Mouse (Mus musculus): ENCODE results near the gene Pdia5. TPM values are rescaled to one million over a fixed set of nuclear protein-coding genes. Genes with fewer than 3 reads are reported as not detected.

Gene Pdia5
- polyA plus RNA-seq, 1 experiment from 2014 or later, result 24.2 TPM

DNA sequence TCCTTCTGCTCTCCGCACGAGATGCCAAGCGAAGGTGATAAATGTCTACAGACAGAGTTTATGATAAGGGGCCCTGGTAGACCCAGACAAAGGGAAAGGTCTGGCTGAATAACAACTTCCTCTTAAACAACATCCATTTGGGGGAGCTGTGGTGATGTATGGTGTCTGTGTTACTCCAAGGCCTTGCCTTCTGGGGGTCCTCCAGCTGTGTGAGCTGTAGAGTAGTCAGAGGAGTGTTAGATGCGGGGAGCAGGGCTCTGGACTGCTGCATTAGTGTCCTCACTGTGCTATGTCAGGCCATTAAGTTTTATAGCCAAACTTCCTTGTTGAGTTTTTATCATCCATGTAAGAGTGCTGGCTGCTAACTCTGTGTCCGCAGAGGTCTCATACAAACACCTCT is 76.1 kb downstream of the Pdia5 start:
- WGBS, result 53% methylated on average over 5 of the region's 5 CpGs
- DNase-seq (ENCODE audit: low spot score), result no peak

DNA sequence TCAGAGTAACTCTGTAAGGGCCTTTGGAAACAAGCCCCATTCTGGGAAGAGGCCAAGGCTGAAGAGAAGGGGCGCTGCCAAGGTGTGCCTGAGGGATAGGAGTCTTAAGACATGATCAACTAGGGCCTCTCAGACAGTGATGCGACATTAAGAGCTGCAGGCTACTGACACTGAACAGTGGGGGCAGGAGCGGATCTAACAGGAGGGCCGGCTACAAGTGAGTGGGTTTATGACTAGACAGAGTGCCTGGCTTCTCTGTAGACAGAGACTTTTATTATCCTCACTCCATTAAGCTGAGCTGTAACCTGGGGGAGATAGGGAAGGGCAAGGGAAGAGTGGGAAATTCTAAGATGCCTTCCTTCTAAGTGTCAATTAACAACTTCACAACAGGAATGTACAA is 84.0 kb downstream of the Pdia5 start:
- no peak for DNase-seq (ENCODE audit: low spot score)
- 50% methylated on average over 4 of the region's 4 CpGs for WGBS
- Histone ChIP-seq H3K9me3 (replicated peaks) (no peaks in the 10 kb centered on the region), H3K36me3 (peaks cover 29% of the 10 kb centered on the region), H3K27me3 (ENCODE audit: low read depth, poor library complexity, severe bottlenecking) (no peaks in the 10 kb centered on the region), H3K27ac (no peak overlapping the region), H3K4me3 (no peak overlapping the region), H3K4me1 (peaks cover 14% of the 10 kb centered on the region)

More for the DNA sequence above, 76.1 kb downstream of the Pdia5 start:
- Histone ChIP-seq H3K36me3 (peaks cover 6% of the 10 kb centered on the region; the same call in 1 of the 2 replicates), H3K4me1 (peaks cover 13% of the 10 kb centered on the region), H3K9me3 (replicated peaks) (no peaks in the 10 kb centered on the region), H3K27me3 (ENCODE audit: low read depth, poor library complexity, severe bottlenecking) (no peaks in the 10 kb centered on the region), H3K4me3 (no peak overlapping the region), H3K27ac (no peak overlapping the region)

DNA sequence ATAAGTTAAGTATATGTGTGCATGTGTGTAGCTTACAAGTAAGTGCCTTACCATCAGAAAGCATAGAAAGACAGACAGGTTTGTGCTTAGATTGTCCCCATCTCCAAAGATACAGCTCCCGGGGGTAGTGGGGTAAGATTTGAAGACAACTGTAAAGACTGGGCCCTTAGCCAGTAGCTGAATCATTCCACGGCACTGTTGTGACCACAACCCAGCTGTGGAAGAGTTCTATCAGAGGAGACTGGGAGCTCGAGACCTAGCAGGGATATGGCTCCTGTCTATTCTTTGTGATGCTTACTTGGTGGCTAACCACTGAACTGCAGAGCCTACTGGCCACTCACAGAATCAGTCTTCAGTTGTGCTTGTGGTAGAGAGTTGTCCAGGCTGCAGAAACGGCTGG is 84.5 kb downstream of the Pdia5 start:
- Histone ChIP-seq H3K27me3 (ENCODE audit: low read depth, poor library complexity, severe bottlenecking) (no peaks in the 10 kb centered on the region), H3K36me3 (peaks cover 30% of the 10 kb centered on the region), H3K4me3 (no peak overlapping the region), H3K9me3 (replicated peaks) (no peaks in the 10 kb centered on the region), H3K4me1 (peaks cover 14% of the 10 kb centered on the region), H3K27ac (no peak overlapping the region)
- WGBS, result 82% methylated on average over 4 of the region's 4 CpGs
- DNase-seq (ENCODE audit: low spot score), result no peak

DNA sequence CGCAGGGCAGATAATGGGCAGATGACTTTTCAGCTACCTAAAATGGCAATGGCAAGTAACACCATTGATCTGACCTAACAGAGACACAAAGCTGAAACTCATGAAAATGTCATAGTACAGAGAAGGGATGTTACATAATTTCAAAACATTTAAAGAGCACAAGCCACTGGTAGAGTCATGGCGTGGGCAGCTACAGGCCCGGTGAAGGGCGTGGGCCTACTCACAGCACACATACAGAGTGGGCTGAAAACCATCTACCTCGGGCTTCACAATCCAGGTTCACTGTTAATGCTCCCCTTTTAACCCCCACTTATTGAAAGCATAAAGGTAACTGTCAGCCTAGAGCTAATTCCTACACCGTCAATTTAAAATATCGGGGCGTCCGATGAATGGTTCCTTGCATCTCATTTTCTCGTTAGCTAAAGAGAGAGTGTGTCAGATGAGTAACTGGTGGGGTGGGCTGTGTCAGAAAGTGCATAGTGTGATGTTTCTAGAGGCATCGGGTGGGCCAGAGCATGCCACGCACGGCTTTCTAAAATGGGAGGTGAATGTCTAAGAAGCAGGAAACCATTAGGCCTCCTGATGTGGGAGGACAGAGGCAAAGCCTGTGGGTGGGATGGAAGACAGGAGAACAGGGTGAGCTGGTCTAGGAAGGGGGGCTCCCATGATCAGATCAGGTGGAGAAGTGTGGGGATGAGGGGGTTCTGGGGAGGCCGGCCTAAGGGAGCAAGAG is 85.2 kb downstream of the Pdia5 start:
- no peak overlapping the region for H3K27ac ChIP-seq
- H3K36me3 ChIP-seq, result peaks cover 33% of the 10 kb centered on the region
- no peak for DNase-seq (ENCODE audit: low spot score)
- 95% methylated on average over 14 of the region's 14 CpGs for WGBS
- no peaks in the 10 kb centered on the region for H3K9me3 ChIP-seq (replicated peaks)
- H3K4me1 ChIP-seq, result peaks cover 14% of the 10 kb centered on the region
- H3K4me3 ChIP-seq, result no peak overlapping the region
- H3K27me3 ChIP-seq (ENCODE audit: low read depth, poor library complexity, severe bottlenecking), result no peaks in the 10 kb centered on the region

DNA sequence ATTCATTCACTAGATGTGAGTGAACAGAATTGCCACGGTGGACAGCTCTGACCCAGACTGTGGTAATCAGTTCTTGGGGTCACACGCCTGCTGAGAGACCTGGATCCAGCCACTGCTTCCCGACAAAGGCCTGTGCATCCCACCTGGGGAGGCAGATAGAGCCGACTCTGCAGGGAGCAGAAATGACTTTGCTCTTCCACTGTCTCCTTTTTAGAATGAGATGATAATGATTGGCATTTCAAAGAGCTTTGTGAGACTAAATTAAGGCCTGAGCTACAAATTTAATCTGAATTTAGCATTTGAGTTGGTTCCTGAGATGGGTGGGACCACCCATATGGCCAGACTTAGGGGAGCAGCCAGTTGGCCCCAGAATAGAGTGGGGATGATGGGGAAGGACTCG is 85.8 kb downstream of the Pdia5 start:
- H3K27ac ChIP-seq, result no peak overlapping the region
- peaks cover 11% of the 10 kb centered on the region for H3K4me1 ChIP-seq
- DNase-seq (ENCODE audit: low spot score), result no peak
- no peaks in the 10 kb centered on the region for H3K27me3 ChIP-seq (ENCODE audit: low read depth, poor library complexity, severe bottlenecking)
- H3K4me3 ChIP-seq, result no peak overlapping the region
- H3K9me3 ChIP-seq (replicated peaks), result no peaks in the 10 kb centered on the region
- WGBS, result 80% methylated on average over 5 of the region's 5 CpGs
- peaks cover 28% of the 10 kb centered on the region for H3K36me3 ChIP-seq

DNA sequence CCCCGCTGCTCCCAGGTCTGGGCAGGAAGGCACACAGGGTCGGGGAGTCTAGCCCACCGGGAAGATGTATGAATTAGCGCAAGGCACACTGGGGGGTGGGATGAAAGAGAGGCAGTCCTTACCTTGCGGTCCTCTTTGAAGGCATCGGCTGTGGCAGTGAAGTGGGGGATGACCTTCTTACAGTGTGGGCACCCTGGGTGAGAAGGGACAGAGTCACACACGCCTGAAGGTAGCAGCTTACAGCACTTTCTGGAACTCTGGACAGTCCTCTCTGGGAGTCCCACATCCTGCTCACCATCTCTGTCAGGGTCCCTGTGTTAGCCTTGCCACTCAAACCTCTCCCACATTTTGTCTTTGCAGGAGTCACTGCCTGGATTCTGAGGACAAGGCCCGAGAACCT is 86.8 kb downstream of the Pdia5 start:
- Histone ChIP-seq H3K4me3 (no peak overlapping the region), H3K36me3 (peaks cover 28% of the 10 kb centered on the region), H3K9me3 (replicated peaks) (no peaks in the 10 kb centered on the region), H3K4me1 (peaks cover 11% of the 10 kb centered on the region), H3K27ac (no peak overlapping the region), H3K27me3 (ENCODE audit: low read depth, poor library complexity, severe bottlenecking) (no peaks in the 10 kb centered on the region)
- no peak for DNase-seq (ENCODE audit: low spot score)
- WGBS, result 87% methylated on average over 8 of the region's 8 CpGs

DNA sequence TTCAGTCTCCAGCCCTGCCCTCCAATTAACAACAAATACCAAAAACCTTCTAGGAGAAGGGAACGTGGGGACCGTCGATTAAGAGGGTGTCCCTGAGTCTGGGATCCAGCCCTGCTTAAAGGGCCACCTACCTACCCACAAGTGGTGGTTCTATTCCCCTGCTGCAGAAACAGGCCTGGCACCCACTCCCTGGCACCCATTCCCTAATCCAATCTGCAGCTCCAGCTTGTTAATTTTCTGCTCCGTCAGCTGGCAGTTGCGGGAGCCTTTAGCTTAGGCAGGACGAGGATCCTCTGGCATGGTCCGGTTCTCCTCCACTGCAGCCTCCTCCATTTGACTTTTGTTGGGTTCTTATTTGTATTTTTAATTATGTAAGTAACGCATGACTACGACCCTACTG is 87.3 kb downstream of the Pdia5 start:
- peaks cover 31% of the 10 kb centered on the region for H3K36me3 ChIP-seq

DNA sequence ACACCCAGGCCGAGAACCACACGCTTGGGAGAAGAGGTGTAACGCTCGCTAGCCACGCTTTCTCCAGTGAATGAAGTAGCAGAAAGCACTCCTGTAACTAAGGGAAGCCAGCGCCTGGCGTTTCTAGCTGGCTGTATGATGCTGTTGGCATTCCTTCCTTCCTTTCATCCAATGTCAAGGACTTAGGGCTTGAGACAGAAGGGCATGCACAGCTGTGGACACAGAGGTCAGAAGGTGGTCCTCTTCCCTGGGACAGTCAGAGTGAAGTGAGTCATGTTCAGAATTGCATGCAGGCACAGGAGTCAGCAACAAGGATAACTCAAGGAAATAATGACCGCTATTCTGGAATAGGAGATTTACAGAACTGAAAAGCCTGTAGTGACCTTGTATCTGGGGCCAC is 97.9 kb downstream of the Pdia5 start:
- Histone ChIP-seq H3K36me3 (peaks cover 16% of the 10 kb centered on the region), H3K4me1 (peaks cover 7% of the 10 kb centered on the region)
- WGBS, result 88% methylated on average over 8 of the region's 8 CpGs

More for the DNA sequence above, 87.3 kb downstream of the Pdia5 start:
- no peak overlapping the region for H3K27ac ChIP-seq
- no peak overlapping the region for H3K4me3 ChIP-seq
- no peaks in the 10 kb centered on the region for H3K27me3 ChIP-seq (ENCODE audit: low read depth, poor library complexity, severe bottlenecking)
- peaks cover 11% of the 10 kb centered on the region for H3K4me1 ChIP-seq
- WGBS, result 95% methylated on average over 9 of the region's 9 CpGs
- DNase-seq (ENCODE audit: low spot score), result no peak
- no peaks in the 10 kb centered on the region for H3K9me3 ChIP-seq (replicated peaks)

DNA sequence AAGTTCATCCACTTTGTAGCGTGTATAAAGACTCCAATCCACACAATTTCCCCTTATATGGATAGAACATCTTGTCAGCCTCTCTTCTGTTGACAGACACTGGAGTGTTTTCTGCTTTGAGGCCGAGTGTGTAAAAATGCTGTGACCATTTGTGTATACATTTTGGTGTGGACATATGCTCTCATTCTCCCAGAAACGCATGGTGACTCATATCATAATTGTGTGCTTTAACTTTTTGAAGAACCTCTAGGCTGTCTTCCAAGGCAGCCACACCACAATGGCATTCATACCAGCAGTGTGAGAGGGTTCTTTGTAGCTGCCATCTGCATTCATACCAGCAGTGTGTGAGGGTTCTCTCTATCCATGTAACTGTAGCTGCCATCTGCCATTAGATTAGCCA is 105.0 kb downstream of the Pdia5 start:
- Histone ChIP-seq H3K4me3 (no peak overlapping the region), H3K9me3 (replicated peaks) (no peaks in the 10 kb centered on the region)
- 91% methylated on average over 3 of the region's 3 CpGs for WGBS

More for the DNA sequence above, 97.9 kb downstream of the Pdia5 start:
- Histone ChIP-seq H3K27ac (no peak overlapping the region), H3K9me3 (replicated peaks) (no peaks in the 10 kb centered on the region), H3K4me3 (no peak overlapping the region), H3K27me3 (ENCODE audit: low read depth, poor library complexity, severe bottlenecking) (no peaks in the 10 kb centered on the region)
- DNase-seq (ENCODE audit: low spot score), result no peak

DNA sequence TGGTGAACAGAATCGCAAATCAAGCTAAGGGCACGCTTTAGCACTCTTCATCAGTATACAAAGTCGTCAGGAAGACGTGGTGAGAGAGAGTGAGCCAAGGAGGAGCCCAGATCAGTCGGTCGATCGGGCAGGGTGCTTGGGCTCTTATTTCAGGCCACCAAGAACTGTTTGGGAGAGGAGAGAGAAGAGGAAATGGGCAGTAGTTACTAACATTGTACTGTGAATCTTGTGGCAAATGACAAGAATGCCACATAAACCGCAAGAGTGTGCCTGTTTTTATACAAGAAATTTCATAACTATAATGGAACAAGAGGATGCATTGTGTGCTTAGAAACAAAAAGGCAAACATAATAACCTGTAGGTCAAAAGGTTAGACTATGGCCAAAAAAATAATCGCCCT is 110.6 kb downstream of the Pdia5 start:
- Histone ChIP-seq H3K4me1 (no peaks in the 10 kb centered on the region), H3K27ac (no peak overlapping the region), H3K4me3 (no peak overlapping the region), H3K9me3 (replicated peaks) (no peaks in the 10 kb centered on the region), H3K36me3 (no peaks in the 10 kb centered on the region), H3K27me3 (ENCODE audit: low read depth, poor library complexity, severe bottlenecking) (no peaks in the 10 kb centered on the region)
- no peak for DNase-seq (ENCODE audit: low spot score)
- 76% methylated on average over 9 of the region's 9 CpGs for WGBS

More for the DNA sequence above, 105.0 kb downstream of the Pdia5 start:
- Histone ChIP-seq H3K27me3 (ENCODE audit: low read depth, poor library complexity, severe bottlenecking) (no peaks in the 10 kb centered on the region), H3K27ac (no peak overlapping the region), H3K4me1 (no peaks in the 10 kb centered on the region), H3K36me3 (no peaks in the 10 kb centered on the region)
- no peak for DNase-seq (ENCODE audit: low spot score)

DNA sequence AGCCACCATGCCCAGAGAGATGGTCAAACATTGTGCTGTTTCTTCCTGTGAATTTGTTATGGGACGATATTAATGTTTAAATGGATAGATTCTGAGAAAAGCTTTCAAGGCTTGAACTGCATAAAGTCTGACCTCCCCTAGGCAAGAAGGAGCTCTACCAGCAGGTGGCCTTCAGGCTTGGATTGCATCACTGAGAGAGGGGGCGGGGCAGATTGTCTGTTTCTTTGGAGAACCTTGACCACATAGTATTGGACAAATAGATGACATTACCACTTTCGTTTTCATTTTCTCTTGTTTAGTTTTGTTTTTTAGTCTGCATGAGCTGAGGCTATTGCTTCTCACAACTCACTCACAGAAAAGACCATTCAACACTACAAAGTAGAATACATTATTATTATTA is 111.3 kb downstream of the Pdia5 start:
- no peak for DNase-seq (ENCODE audit: low spot score)
- no peaks in the 10 kb centered on the region for H3K4me1 ChIP-seq
- H3K4me3 ChIP-seq, result no peak overlapping the region
- 86% methylated on average over 3 of the region's 3 CpGs for WGBS
- H3K9me3 ChIP-seq (replicated peaks), result no peaks in the 10 kb centered on the region
- H3K27ac ChIP-seq, result no peak overlapping the region
- no peaks in the 10 kb centered on the region for H3K36me3 ChIP-seq
- no peaks in the 10 kb centered on the region for H3K27me3 ChIP-seq (ENCODE audit: low read depth, poor library complexity, severe bottlenecking)

DNA sequence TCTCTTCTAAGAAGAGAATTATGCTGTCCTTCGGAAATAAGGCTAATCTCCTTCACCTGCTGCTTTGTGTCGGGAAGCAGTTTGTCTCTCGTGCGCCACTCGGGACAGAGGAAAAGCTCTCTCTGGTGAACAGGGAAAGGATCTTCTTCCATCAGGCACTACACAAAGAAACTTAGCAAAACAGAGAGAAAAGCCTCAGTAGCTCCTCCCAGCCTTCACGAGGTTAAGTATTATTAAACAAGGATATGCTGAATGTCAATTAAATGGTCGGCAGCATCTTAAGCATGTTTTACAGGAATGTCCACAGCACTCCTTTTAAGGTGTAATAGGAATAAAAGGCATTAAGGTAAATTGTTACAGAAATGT is 126.6 kb downstream of the Pdia5 start:
- no peak overlapping the region for H3K27ac ChIP-seq
- no peaks in the 10 kb centered on the region for H3K36me3 ChIP-seq
- no peaks in the 10 kb centered on the region for H3K9me3 ChIP-seq (replicated peaks)
- DNase-seq (ENCODE audit: low spot score), result no peak
- H3K4me3 ChIP-seq, result peak overlapping the region; percentile 83
- WGBS, result under 1% methylated on average over 7 of the region's 7 CpGs
- no peaks in the 10 kb centered on the region for H3K27me3 ChIP-seq (ENCODE audit: low read depth, poor library complexity, severe bottlenecking)
- peaks cover 9% of the 10 kb centered on the region for H3K4me1 ChIP-seq

DNA sequence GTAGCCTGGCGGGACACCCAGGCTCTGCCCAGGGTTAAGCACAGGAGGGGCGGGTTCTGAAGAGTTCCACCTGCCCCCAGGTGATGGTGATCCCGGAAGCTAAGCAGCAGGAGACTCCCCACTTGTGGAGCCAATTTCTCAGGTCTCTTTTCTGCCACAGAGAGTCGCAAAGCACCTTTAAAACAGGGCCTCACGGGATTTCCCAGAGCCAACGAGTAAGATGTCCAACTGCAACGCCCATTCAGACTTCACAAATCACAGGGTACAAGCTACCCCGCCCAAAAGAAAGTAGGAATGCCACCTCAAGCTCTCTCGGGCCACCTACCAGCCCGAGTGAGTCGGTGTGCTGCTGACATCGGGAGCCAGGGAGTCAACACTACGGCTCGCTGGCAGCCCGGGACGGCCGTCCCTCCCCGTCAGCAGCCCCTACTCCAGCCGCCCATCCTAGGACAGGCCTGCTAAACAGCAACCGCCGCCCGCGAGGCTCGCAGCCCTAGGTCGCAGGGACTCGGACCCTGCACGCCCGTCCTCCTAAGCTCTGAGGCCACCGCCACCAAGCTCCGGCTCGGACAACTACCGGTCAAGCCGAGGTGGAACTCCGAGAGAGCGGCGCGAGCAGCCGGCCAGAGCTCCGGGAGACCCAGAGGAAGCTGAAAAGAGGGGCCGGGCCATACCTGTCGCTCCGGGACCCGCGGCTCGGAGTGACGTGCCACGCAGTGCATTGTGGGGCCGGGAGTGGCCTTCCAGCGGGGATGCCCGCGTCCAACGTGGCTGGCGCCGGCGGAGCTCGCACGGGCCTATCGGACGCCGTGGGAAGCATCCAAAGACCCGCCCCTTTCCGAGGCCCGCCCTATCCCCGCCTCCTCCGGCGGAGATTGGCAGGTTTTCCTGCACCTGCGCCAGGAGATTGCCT is 127.3 kb downstream of the Pdia5 start, which contains the start of gene Sec22a:
Sec22a (minus strand) TSS at position 769 of the 913 bp plus-strand sequence.
- Histone ChIP-seq H3K27ac (peak within 1 kb of the TSS; percentile 87), H3K9me3 (replicated peaks) (no peaks in the 10 kb centered on the region), H3K4me3 (peak within 1 kb of the TSS; percentile 83), H3K4me1 (peaks cover 9% of the 10 kb centered on the region), H3K27me3 (ENCODE audit: low read depth, poor library complexity, severe bottlenecking) (no peaks in the 10 kb centered on the region), H3K36me3 (no peaks in the 10 kb centered on the region)
- DNase-seq (ENCODE audit: low spot score), result peak; percentile 96
- under 1% methylated on average over 67 of the region's 67 CpGs for whole genome bisulfite sequencing

Measured in limb, embryonic 10.5 days (tissue).